Mouse (Mus musculus): Measurements from ENCODE around the gene Yes1. TPM values are rescaled to one million over a fixed set of nuclear protein-coding genes. Genes with fewer than 3 reads are reported as not detected.
"Not testable (repeated sequence)": the region's sequence is repeated elsewhere in the genome, so short reads cannot be mapped to it uniquely, and the experiment has no call there.

Gene Yes1
- polyA plus RNA-seq, 1 experiment from 2014 or later = 39.3 TPM

- DNase-seq (ENCODE audit: low read depth, low spot score) (no peak), ATAC-seq (no peak)
- no peaks in the 10 kb centered on the region for H3K27me3 ChIP-seq
- POLR2A ChIA-PET = no interaction called here
- in situ Hi-C loops (cut with MboI; ENCODE audit: low pct_unique_long_range_greater_than_20kb) = loop anchor here (25.0 kb wide), 2 partner anchors 316 to 416 kb away; no protein-coding TSS in a partner anchor
- no peak for TF ChIP-seq CTCF (IDR thresholded peaks at IDR 0.05)
- CTCF ChIA-PET = no interaction called here
Measured at GRCm38 (mm10) chr5:32721316-32721715, 110.3 kb downstream of the Yes1 start.

- no peak for ATAC-seq
- in situ Hi-C loops (cut with MboI; ENCODE audit: low pct_unique_long_range_greater_than_20kb) = loop anchor here (25.0 kb wide), 2 partner anchors 315 to 415 kb away; no protein-coding TSS in a partner anchor
Measured at GRCm38 (mm10) chr5:32722263-32722662, 111.3 kb downstream of the Yes1 start.

GRCm38 (mm10) chr5:32722711-32723110 lies 111.7 kb downstream of the Yes1 start:
- CTCF ChIA-PET; ATAC-seq; DNase-seq (ENCODE audit: low read depth, low spot score); H3K27me3 ChIP-seq; POLR2A ChIA-PET: not testable (repeated sequence)
- in situ Hi-C loops (cut with MboI; ENCODE audit: low pct_unique_long_range_greater_than_20kb) = loop anchor here (25.0 kb wide), 2 partner anchors 315 to 415 kb away; no protein-coding TSS in a partner anchor

More at GRCm38 (mm10) chr5:32722263-32722662, 111.3 kb downstream of the Yes1 start:
- CTCF ChIA-PET = no interaction called here
- no peak for TF ChIP-seq CTCF (IDR thresholded peaks at IDR 0.05)
- POLR2A ChIA-PET = interaction anchor here (0.6 kb wide), 1 partner anchor 16 kb away, joined by 8 read pairs; no protein-coding TSS in a partner anchor
- no peak for DNase-seq (ENCODE audit: low read depth, low spot score)
- H3K27me3 ChIP-seq = no peaks in the 10 kb centered on the region

GRCm38 (mm10) chr5:32723981-32724380 lies 113.0 kb downstream of the Yes1 start:
- TF ChIP-seq CTCF (IDR thresholded peaks at IDR 0.05) = no peak
- no peaks in the 10 kb centered on the region for H3K27me3 ChIP-seq
- DNase-seq (ENCODE audit: low read depth, low spot score) = no peak
- ChIA-PET POLR2A (no interaction called here), CTCF (no interaction called here)
- no peak for ATAC-seq
- in situ Hi-C loops (cut with MboI; ENCODE audit: low pct_unique_long_range_greater_than_20kb) = loop anchor here (25.0 kb wide), 2 partner anchors 313 to 413 kb away; no protein-coding TSS in a partner anchor

- DNase-seq (ENCODE audit: low read depth, low spot score); in situ Hi-C loops (cut with MboI; ENCODE audit: low pct_unique_long_range_greater_than_20kb); POLR2A ChIA-PET; H3K27me3 ChIP-seq; CTCF ChIA-PET: not testable (repeated sequence)
- peak; percentile 58 for ATAC-seq
Measured at GRCm38 (mm10) chr5:32725397-32725796, 114.4 kb downstream of the Yes1 start.

- POLR2A ChIA-PET = interaction anchor here (1.4 kb wide), 1 partner anchor 19 kb away, joined by 3 read pairs; no protein-coding TSS in a partner anchor
- H3K27me3 ChIP-seq = no peaks in the 10 kb centered on the region
- DNase-seq (ENCODE audit: low read depth, low spot score) = no peak
- CTCF ChIA-PET = interaction anchor here (0.7 to 2.2 kb wide), 3 partner anchors 13 to 19 kb away, joined by 3 to 8 read pairs (median 7); no protein-coding TSS in a partner anchor
- in situ Hi-C loops (cut with MboI; ENCODE audit: low pct_unique_long_range_greater_than_20kb) = no loop called here
- no peak for TF ChIP-seq CTCF (IDR thresholded peaks at IDR 0.05)
- ATAC-seq = no peak
Measured at GRCm38 (mm10) chr5:32728300-32728699, 117.3 kb downstream of the Yes1 start.

- POLR2A ChIA-PET = interaction anchor here (1.4 kb wide), 1 partner anchor 18 kb away, joined by 3 read pairs; no protein-coding TSS in a partner anchor
- no peak for TF ChIP-seq CTCF (IDR thresholded peaks at IDR 0.05)
- CTCF ChIA-PET = interaction anchor here (1.4 to 2.2 kb wide), 2 partner anchors 15 to 18 kb away, joined by 7 to 8 read pairs; no protein-coding TSS in a partner anchor
- in situ Hi-C loops (cut with MboI; ENCODE audit: low pct_unique_long_range_greater_than_20kb) = no loop called here
- ATAC-seq (no peak), DNase-seq (ENCODE audit: low read depth, low spot score) (no peak)
- H3K27me3 ChIP-seq = no peaks in the 10 kb centered on the region
Measured at GRCm38 (mm10) chr5:32728851-32729250, 117.9 kb downstream of the Yes1 start.

- in situ Hi-C loops (cut with MboI; ENCODE audit: low pct_unique_long_range_greater_than_20kb); ATAC-seq; CTCF ChIA-PET; H3K27me3 ChIP-seq; POLR2A ChIA-PET; DNase-seq (ENCODE audit: low read depth, low spot score): not testable (repeated sequence)
Measured at GRCm38 (mm10) chr5:32733892-32734291, 122.9 kb downstream of the Yes1 start.

- no peak for DNase-seq (ENCODE audit: low read depth, low spot score)
- CTCF ChIA-PET = no interaction called here
- no peak for ATAC-seq
- no peak for TF ChIP-seq CTCF (IDR thresholded peaks at IDR 0.05)
- in situ Hi-C loops (cut with MboI; ENCODE audit: low pct_unique_long_range_greater_than_20kb) = no loop called here
- H3K27me3 ChIP-seq = no peaks in the 10 kb centered on the region
- POLR2A ChIA-PET = no interaction called here
Measured at GRCm38 (mm10) chr5:32735779-32736178, 124.8 kb downstream of the Yes1 start.

Other genes starting within 250 kb of the Yes1 start
- gene Ppp1cb, start 152.3 kb upstream of the Yes1 start, polyA plus RNA-seq (2021) = 243 TPM
- gene Pisd, start 174.5 kb downstream of the Yes1 start, polyA plus RNA-seq (2021) = 58.8 TPM
- not detected for gene Gm20671, start 215.9 kb downstream of the Yes1 start, polyA plus RNA-seq (2021)
- 16.4 TPM for gene Prr14l, start 243.1 kb downstream of the Yes1 start, polyA plus RNA-seq (2021)

All from Patski (cell line).